Mouse (Mus musculus): ENCODE measurements around the gene Klra2.
"Not testable (repeated sequence)": the region's sequence is repeated elsewhere in the genome, so short reads cannot be mapped to it uniquely, and the experiment has no call there.

Gene Klra2

GRCm38 (mm10) chr6:131247206-131247605 is at the start of gene Klra2:
TSS of gene Klra2 (minus strand) at chr6:131247362.
- DNase-seq (ENCODE audit: low read depth): no peak

- DNase-seq (ENCODE audit: low read depth): no peak
These were observed 47.4 kb upstream of the Klra2 start for GRCm38 (mm10) chr6:131294435-131295112.

GRCm38 (mm10) chr6:131293916-131294315 is 46.8 kb upstream of the Klra2 start:
- no peak for DNase-seq (ENCODE audit: low read depth)

- peak; percentile 48 for DNase-seq (ENCODE audit: low read depth)
These were observed 46.0 kb upstream of the Klra2 start, which contains the start of gene Magohb for GRCm38 (mm10) chr6:131292991-131293788. TSS of gene Magohb (minus strand) at chr6:131293244.

GRCm38 (mm10) chr6:131292276-131292990 is 45.3 kb upstream of the Klra2 start:
- no peak for DNase-seq (ENCODE audit: low read depth)

GRCm38 (mm10) chr6:131290430-131290829 is 43.3 kb upstream of the Klra2 start:
- no peak for DNase-seq (ENCODE audit: low read depth)

- not testable (repeated sequence) for DNase-seq (ENCODE audit: low read depth)
These were observed 31.0 kb upstream of the Klra2 start for GRCm38 (mm10) chr6:131278160-131278559.

- no peak for DNase-seq (ENCODE audit: low read depth)
These were observed 29.5 kb upstream of the Klra2 start for GRCm38 (mm10) chr6:131276659-131277058.

GRCm38 (mm10) chr6:131272311-131272710 is 25.1 kb upstream of the Klra2 start:
- no peak for DNase-seq (ENCODE audit: low read depth)

- DNase-seq (ENCODE audit: low read depth): no peak
These were observed 23.1 kb upstream of the Klra2 start for GRCm38 (mm10) chr6:131270312-131270711.

- DNase-seq (ENCODE audit: low read depth): no peak
These were observed 22.4 kb upstream of the Klra2 start for GRCm38 (mm10) chr6:131269599-131269998.

GRCm38 (mm10) chr6:131264175-131264574 is 17.0 kb upstream of the Klra2 start:
- DNase-seq (ENCODE audit: low read depth): no peak

GRCm38 (mm10) chr6:131262778-131263177 is 15.6 kb upstream of the Klra2 start:
- no peak for DNase-seq (ENCODE audit: low read depth)

- no peak for DNase-seq (ENCODE audit: low read depth)
These were observed 14.8 kb upstream of the Klra2 start for GRCm38 (mm10) chr6:131262009-131262408.

GRCm38 (mm10) chr6:131245081-131245480 is 2.1 kb downstream of the Klra2 start:
- DNase-seq (ENCODE audit: low read depth): no peak
